Mouse (Mus musculus) liver, adult 2 months (tissue): ENCODE data around the gene Plce1. TPM values are rescaled to one million over a fixed set of nuclear protein-coding genes. Genes with fewer than 3 reads are reported as not detected.

Experiments used
- DNase-seq: peaks from one replicate; pipeline ENCODE4 v3.0.0-alpha.2; 2011; ENCODE audit warnings: low read depth, low spot score; ENCODE audit errors: extremely low read depth
- H3K27ac ChIP-seq: fragments of 200-500 bp; replicated peaks from 2 replicates; pipeline ENCODE4 v1.5.1; 2012; ENCODE audit warnings: low read depth, mild to moderate bottlenecking, control low read depth, inconsistent platforms, low read length; ENCODE audit not compliant: insufficient read depth
- H3K27me3 ChIP-seq: fragments of 200-500 bp; 2 replicates; pipeline ENCODE4 v1.6.1; 2012; ENCODE audit warnings: mild to moderate bottlenecking, moderate library complexity, low read length, inconsistent platforms; ENCODE audit not compliant: control insufficient read depth, insufficient read depth
- H3K36me3 ChIP-seq: fragments of 200-500 bp; 2 replicates; pipeline ENCODE4 v1.6.1; 2012; ENCODE audit warnings: low read length, inconsistent platforms; ENCODE audit not compliant: control insufficient read depth, insufficient read depth
- H3K4me1 ChIP-seq: fragments of 200-500 bp; 2 replicates; pipeline ENCODE4 v1.6.1; 2011; ENCODE audit warnings: low read length; ENCODE audit not compliant: control insufficient read depth, insufficient read depth
- H3K4me3 ChIP-seq: fragments of 200-500 bp; 2 replicates; pipeline ENCODE4 v1.5.1; 2011; ENCODE audit warnings: low read depth, mild to moderate bottlenecking, control low read depth, low read length, moderate library complexity; ENCODE audit not compliant: insufficient read depth
- H3K79me2 ChIP-seq: fragments of 200-500 bp; 2 replicates; pipeline ENCODE4 v1.6.1; 2012; ENCODE audit warnings: inconsistent platforms, mild to moderate bottlenecking, low read length, moderate library complexity; ENCODE audit not compliant: control insufficient read depth, insufficient read depth
- H3K9ac ChIP-seq: fragments of 200-500 bp; 2 replicates; pipeline ENCODE4 v1.6.1; 2012; ENCODE audit warnings: low read depth, mild to moderate bottlenecking, control low read depth, inconsistent platforms, low read length
- CTCF ChIP-seq: fragments of 200-500 bp; IDR thresholded peaks from 2 replicates; pipeline ENCODE4 v1.5.1; 2011; ENCODE audit warnings: low read depth, low read length, control low read depth
- POLR2A ChIP-seq: fragments of 200-500 bp; IDR thresholded peaks from 2 replicates; pipeline ENCODE4 v1.6.1; 2011; ENCODE audit warnings: low read length, control low read depth; ENCODE audit not compliant: insufficient read depth; ENCODE audit errors: extremely low read depth
- WGBS: fragments of 180-500 bp; shearing (Covaris S2); methylation state at CpG from one replicate; pipeline ENCODE4 v1.1.7; 2018; 5-methylcytosine and 5-hydroxymethylcytosine counted together
- polyA plus RNA-seq: library from polyadenylated mRNA; depleted of rRNA; stranded (reverse); fragments of >200 nt; gene quantifications from 2 replicates; pipeline ENCODE4 v1.2.3, GENCODE M21; 2012; rRNA removed
- total RNA-seq: library from RNA; depleted of rRNA; stranded (reverse); fragments of >200 nt; gene quantifications from 2 replicates; pipeline ENCODE4 v1.2.3, GENCODE M21; 2014; rRNA removed

Plce1 gene
- total and polyA plus RNA-seq, 2 experiments = 1.9 to 8.6 TPM

DNA sequence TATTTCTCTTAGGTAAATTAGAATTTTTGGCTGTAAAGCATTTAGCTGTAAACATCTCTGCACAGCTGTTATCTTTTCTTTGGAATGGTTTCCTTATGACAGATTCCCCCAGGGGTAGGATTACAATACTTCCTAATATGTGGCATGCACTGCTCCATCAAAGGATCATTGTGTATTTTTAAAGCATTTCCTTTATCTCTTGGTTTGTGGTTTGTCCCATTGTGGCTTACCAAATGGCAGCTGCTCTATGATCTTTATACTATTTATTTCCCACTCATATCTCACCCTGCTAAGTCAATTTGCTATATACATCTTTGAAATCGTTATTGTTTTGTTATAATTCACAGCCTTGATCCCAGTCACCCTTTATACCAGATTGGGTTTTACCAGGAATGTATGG lies 352.3 kb downstream of the Plce1 start:
- Histone ChIP-seq H3K4me1 (peaks cover 4% of the 10 kb centered on the region; the same call in 1 of the 2 replicates), H3K36me3 (no peaks in the 10 kb centered on the region), H3K27ac (no peak overlapping the region), H3K27me3 (no peaks in the 10 kb centered on the region), H3K79me2 (no peaks in the 10 kb centered on the region), H3K9ac (no peak overlapping the region), H3K4me3 (no peak overlapping the region)
- DNase-seq = no peak
- WGBS = 68% methylated on average over 1 of the region's 1 CpGs
- no peak for TF ChIP-seq CTCF
- TF ChIP-seq POLR2A = no peak

Other genes starting within 250 kb of the Plce1 start
- not detected in 2 replicates for gene Lgi1, start 216.6 kb upstream of the Plce1 start, total RNA-seq
- gene Lgi1, start 216.6 kb upstream of the Plce1 start, polyA plus RNA-seq = not detected in 2 replicates
- 16.3 and 21.2 TPM in 2 replicates for gene Slc35g1, start 85.1 kb upstream of the Plce1 start, total RNA-seq
- 4.0 and 4.7 TPM in 2 replicates for gene Slc35g1, start 85.1 kb upstream of the Plce1 start, polyA plus RNA-seq